Mouse (Mus musculus) c-Kit-negative CD71-positive TER-119-positive erythroid progenitor cells, embryonic 14.5 days (primary cell): Measurements from ENCODE around the gene Kif13a.
A peak's percentile ranks its signal among the peaks of the same experiment; 100 is the strongest.

Experiments used
- DNase-seq: peaks from one replicate; pipeline ENCODE4 v3.0.0-alpha.2; 2013; ENCODE audit warnings: low read depth, low spot score

Gene Kif13a

GRCm38 (mm10) chr13:46727837-46728268, 201.8 kb downstream of the Kif13a start, which contains the start of gene Nup153:
Nup153 (minus strand) TSS chr13:46727940.
- peak; percentile 99 for DNase-seq

DNA sequence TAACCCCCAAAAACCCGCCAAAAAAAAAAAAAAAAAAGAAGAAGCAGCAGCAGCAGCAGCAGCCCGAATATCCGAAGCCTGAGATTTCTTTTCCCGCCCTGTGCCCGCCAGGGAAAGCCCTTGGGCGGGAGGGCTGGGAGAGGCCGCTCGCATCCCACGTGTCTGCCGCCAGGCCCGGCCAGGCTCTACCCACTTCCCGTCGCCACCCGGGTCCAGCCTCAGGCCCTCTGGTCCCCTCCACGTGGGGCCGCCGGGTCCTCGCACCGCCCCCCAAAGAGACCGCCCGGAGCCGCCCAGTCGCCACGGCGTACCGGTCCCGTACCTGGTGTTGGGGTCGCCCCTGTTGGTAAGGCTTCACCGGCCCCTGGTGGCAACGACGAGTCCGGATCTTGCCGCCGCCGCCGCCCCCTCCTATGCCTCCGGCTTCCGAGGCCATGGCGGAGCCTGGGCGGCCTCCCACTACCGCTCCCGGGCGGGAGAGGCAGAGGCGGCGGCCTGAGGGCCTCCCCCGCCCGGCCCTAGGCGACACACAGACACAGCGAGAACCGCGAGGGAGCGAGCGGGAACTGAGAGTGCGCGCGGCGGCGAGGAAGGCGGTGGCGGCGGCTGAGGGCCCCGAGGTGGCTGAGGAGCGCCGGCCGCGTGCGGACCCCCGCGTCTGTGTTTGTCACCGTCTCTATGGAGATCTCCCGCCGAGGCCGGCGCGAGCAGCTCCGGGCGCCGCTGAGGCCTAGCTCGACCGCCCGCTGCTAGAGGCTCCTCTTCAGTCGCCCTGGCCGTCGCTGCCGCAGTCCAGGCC, 202.4 kb downstream of the Kif13a start:
- DNase-seq: peak; percentile 49

- peak; percentile 45 for DNase-seq
These were observed 203.2 kb downstream of the Kif13a start for GRCm38 (mm10) chr13:46726288-46727037.

GRCm38 (mm10) chr13:46725227-46725626, 204.4 kb downstream of the Kif13a start:
- DNase-seq: peak; percentile 92

GRCm38 (mm10) chr13:46724371-46724770, 205.3 kb downstream of the Kif13a start:
- DNase-seq: peak; percentile 33

- no peak for DNase-seq
These were observed 208.7 kb downstream of the Kif13a start for GRCm38 (mm10) chr13:46721009-46721408.

- no peak for DNase-seq
These were observed 210.7 kb downstream of the Kif13a start for GRCm38 (mm10) chr13:46718893-46719400.

DNA sequence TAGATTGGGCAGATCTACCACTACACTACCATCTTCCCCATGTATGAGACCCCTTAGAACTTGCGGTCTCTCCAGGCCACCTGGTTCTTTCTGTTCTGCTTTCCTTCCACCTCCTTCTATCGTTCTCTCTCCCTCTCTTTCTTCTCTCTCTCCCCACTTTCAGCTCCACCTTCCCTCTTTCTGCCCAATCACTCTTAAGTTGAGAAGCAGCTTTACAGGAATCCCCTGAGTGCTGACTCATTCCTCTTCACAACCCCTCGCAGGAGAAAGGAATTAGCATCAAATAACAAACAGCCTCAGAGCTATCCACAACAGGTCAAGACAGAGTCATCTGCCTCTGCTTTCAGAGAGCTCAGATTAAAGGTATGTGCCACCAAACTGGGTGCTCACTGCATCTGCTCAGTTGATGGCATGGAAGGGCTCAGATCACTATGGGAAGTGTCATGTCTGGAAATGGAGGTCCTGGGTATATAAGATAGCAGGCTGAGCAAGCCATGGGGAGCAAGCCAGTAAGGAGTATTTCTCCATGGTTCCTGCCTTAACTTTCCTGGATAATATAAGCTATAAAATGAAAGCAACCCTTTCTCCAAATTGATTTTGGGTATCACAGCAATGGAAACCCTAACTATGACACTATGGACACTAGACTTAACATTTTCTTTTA, 213.6 kb downstream of the Kif13a start:
- no peak for DNase-seq

DNA sequence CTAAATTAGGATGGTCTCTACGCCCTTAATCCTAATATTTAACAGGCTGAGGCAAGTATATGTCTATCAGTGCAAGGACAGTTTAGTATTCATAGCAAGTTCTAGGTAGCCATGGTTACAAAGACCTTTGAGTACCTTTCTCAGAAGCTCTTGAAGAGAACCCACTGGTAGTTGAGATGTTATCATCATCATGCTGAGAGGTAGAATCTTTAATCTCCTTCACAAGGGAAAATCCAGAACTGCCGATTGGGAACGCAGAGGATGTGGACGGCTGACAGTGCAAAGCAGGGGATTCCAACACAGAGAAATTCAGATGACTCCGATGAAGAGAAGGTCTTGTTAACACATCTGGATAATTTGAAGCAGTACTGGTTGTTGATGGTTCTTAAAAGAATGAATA, 216.2 kb downstream of the Kif13a start:
- DNase-seq: no peak

DNA sequence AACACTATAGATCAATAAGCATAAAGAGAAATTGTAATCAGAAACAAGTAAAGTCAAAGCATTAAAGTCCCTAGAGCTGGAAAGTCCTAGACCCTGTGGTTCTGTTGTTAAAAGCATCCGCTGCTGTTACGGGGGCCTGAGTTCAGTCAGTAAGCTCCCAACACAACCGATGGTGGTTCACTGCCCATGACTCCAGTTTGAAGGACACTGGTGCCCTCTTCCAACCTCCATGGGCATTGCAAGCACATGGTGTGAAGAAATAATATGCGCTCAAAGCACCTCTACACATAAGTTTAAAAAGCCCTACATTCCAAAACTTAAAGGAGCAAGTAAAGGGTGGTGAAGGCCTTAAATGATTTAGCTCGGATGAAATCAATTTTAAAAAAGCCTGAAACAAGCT, 226.5 kb downstream of the Kif13a start:
- DNase-seq: no peak

DNA sequence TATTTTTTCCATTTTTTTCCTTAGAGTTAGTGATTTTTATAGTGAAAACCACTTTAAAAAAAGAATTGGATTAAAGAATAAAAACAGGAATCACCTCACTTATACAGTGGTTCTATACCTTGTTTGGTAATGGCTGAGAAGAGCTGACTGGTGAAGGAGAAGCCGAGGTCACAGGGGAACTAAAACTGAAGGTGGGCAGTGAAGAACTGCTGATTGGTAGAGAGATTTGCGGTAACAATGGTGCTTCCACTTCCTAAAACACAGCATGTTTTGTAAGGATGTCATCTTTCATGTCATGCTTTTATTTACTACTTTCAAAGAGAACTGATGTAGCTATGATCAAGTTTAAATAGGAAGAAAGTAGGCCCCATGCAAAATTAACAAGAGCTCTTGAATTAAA, 228.2 kb downstream of the Kif13a start:
- DNase-seq: no peak

DNA sequence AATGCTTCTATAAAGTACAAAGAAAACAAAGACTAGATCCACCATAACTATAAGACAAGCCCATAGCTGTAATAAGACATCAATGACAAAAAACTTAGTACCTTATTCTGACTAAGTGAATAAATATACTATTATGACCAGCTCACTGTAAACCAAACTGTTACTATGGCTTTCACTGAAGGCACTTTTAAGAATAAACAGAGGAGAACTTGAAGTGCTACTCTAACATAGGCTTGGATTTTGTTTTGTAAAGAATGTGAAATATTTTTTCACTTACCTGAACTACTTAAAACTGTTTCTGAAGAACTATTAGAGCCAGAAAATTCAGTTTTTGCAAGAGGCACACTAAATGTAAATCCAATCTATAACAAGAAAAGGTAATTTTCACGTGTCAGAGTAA, 230.3 kb downstream of the Kif13a start:
- DNase-seq: no peak
